Mouse (Mus musculus) splenic B cell, adult 2 months (primary cell): ENCODE measurements around the gene Dbx1.

ENCODE experiments used
- DNase-seq: peaks from one replicate; pipeline ENCODE4 v3.0.0-alpha.2; 2011; ENCODE audit warnings: low read depth, low spot score
- H3K27me3 ChIP-seq: 2 replicates; pipeline ENCODE4 v1.6.1; 2012; ENCODE audit warnings: mild to moderate bottlenecking, low read length, moderate library complexity, mixed read lengths; ENCODE audit not compliant: control insufficient read depth, poor library complexity, insufficient read depth, severe bottlenecking
- H3K36me3 ChIP-seq: 2 replicates; pipeline ENCODE4 v1.6.1; 2012; ENCODE audit warnings: mild to moderate bottlenecking, low read length, moderate library complexity, mixed read lengths; ENCODE audit not compliant: control insufficient read depth, poor library complexity, insufficient read depth, severe bottlenecking

Gene Dbx1

GRCm38 (mm10) chr7:49636491-49637115 lies at the start of gene Dbx1:
Dbx1 (minus strand) TSS chr7:49636849.
- H3K27me3 ChIP-seq = no peaks in the 10 kb centered on the region; the same call in none of the 2 replicates
- H3K36me3 ChIP-seq = no peaks in the 10 kb centered on the region
- DNase-seq = no peak

DNA sequence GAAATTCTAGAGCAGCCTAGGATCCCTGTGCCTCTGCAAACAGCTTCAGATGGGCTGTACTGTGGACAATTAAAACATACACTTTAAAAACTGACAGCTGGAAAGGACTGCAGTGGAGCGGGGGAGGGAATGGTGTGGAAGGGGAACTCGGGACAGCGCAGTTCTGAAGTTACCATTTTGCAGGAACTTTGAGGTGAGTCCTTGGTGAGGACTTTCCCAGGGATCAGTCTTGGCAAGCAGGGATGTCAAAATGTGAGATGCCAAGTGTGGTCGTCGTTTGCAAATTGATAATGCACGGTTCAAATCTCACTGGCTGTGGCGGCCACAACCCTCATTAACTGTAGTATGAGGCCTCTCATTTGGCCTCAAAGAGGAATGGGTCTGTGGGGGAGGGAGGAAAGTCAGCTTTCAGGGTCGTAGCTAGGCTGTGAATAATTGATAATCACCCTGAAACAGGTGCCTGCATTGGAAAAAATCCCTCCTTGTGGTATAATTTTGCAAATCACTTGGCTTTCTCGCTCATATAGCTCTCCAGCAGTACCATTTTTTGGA lies 42.3 kb upstream of the Dbx1 start:
- no peak for DNase-seq
- no peaks in the 10 kb centered on the region; the same call in 1 of the 2 replicates for H3K27me3 ChIP-seq
- no peaks in the 10 kb centered on the region for H3K36me3 ChIP-seq

DNA sequence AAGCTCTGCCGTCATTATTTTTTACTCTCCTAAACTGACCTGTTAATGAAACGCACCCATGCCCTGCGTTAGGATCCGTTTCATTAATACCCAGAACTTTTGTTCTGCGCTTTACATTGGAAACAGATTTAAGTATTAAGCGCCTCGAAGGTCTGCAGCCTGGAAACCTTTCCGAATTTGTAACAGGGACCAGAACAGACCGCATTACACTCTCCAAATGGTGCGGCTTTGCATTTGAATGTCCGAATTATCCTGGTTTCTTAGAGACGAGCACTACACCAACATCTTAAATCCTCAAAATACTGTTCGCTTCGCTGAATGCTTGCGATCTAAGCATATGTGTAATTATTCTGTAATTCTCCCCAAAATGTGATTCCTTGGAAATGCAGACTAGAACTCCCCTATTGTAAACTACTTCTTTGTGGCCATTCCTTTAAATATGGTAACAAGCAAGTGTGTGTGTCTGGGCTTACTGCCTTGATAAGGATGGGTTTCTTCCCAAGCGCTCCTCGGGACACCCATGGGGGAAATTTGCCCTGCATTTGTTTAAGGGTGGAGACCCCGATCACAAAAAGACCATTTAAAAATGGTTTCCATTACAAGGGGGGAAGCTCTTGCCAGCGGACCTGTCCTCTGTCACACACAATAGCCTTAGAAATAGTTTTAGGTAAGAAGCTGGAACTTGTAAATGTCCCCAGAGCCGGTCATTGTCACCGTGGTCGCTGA lies 41.6 kb upstream of the Dbx1 start:
- Histone ChIP-seq H3K27me3 (no peaks in the 10 kb centered on the region; the same call in 1 of the 2 replicates), H3K36me3 (no peaks in the 10 kb centered on the region)
- no peak for DNase-seq

- H3K27me3 ChIP-seq = no peaks in the 10 kb centered on the region; the same call in 1 of the 2 replicates
- no peaks in the 10 kb centered on the region for H3K36me3 ChIP-seq
- DNase-seq = no peak
These were observed 40.5 kb upstream of the Dbx1 start for GRCm38 (mm10) chr7:49677166-49677565.

DNA sequence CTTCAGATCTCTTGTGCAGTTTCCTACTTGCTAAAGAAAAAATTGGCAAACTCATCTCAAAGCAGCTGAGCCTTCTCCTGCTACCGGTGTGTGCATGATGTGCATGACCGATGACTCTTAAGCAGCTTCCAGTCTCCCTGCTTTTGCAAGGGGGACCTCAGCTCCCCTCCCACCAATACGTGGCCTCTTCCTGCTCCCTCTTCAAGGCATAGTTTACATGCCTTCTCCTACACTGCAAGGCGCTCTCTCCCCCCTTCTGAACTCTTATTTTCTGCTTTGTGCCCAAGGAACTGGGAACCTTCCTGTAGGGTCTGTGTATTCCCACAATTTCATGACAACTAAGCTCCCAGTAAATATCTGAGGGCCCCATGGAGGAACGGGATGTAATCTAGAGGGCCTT lies 40.0 kb upstream of the Dbx1 start:
- no peak for DNase-seq
- no peaks in the 10 kb centered on the region for H3K36me3 ChIP-seq

DNA sequence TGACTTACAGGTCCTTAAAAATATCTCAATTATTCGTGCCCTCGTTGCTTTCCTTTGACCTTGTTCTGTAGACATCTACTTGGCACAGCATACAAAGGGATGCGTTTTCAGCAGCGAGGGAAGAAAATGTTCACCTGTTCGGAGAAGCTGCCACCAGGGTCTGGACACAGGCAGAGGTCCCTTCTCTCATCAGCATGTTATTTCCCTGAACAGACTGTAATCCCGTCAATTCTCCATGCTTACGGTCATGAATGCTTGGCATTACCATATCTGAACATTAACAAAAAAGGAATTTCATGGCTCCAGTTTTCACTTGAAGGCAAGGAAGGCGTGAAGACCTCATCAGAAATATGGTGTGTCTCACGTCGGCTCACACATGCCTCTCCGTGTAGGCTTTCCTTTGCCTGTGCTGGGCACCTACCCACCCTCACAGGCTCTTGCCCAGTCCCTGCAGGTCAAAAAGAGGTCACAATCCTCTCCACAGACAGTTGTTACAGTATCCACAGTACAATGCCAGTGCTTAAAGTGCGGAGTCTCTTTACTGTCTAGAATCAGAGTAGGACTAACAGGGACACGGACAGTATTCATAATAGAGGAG lies 31.7 kb upstream of the Dbx1 start:
- H3K36me3 ChIP-seq = no peaks in the 10 kb centered on the region
- no peaks in the 10 kb centered on the region for H3K27me3 ChIP-seq
- DNase-seq = no peak

More for the DNA sequence above, 40.0 kb upstream of the Dbx1 start:
- H3K27me3 ChIP-seq = no peaks in the 10 kb centered on the region; the same call in 1 of the 2 replicates

- DNase-seq = no peak
- Histone ChIP-seq H3K27me3 (no peaks in the 10 kb centered on the region), H3K36me3 (no peaks in the 10 kb centered on the region)
These were observed 26.9 kb upstream of the Dbx1 start for GRCm38 (mm10) chr7:49663575-49663974.

GRCm38 (mm10) chr7:49662492-49663026 lies 25.9 kb upstream of the Dbx1 start:
- Histone ChIP-seq H3K27me3 (no peaks in the 10 kb centered on the region), H3K36me3 (no peaks in the 10 kb centered on the region)
- DNase-seq = no peak

- H3K27me3 ChIP-seq = no peaks in the 10 kb centered on the region
- DNase-seq = no peak
- H3K36me3 ChIP-seq = no peaks in the 10 kb centered on the region
These were observed 25.3 kb upstream of the Dbx1 start for GRCm38 (mm10) chr7:49661811-49662491.

GRCm38 (mm10) chr7:49640709-49641305 lies 4.2 kb upstream of the Dbx1 start:
- no peaks in the 10 kb centered on the region; the same call in none of the 2 replicates for H3K27me3 ChIP-seq
- no peak for DNase-seq
- H3K36me3 ChIP-seq = no peaks in the 10 kb centered on the region

GRCm38 (mm10) chr7:49639864-49640708 lies 3.4 kb upstream of the Dbx1 start:
- no peaks in the 10 kb centered on the region; the same call in none of the 2 replicates for H3K27me3 ChIP-seq

DNA sequence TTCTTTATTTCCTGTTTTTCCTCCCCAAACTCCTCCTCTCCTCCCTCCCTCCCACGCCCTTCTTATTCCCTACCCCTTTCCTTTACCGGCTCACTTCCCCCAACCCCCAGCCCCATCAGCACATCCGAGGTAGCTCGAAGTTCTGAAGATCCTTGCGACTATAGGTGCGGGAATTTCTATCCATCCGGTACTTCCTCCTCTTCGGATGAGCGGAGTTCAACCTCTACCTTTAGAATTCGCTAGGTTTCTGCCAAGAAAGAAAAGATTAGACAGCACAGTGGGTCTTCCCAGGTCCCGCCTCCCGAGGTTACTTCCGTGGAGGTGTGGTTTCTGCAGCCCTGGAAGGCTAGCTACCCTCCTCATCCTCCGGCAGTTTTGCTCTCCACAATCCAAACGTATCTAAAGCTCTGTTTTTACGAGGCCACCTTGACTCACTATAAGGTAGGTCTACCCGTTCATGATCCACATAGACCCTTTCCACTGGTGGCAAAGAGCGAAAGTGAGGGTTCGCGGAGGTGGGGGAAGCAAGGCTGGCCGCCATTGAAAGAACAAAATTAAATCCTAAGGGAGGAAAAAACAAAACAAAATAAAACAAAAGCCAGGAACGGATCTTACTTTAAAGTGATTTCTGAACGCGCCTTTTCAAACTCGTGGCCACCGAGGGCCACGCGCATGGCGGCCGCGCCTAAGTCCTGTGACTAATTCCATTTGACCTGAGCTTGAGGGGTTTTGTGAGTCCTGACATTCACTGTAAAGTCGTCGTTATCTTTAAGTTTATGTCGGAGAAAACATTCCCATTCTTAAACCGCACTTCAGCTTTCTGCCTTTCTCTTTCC lies 2.5 kb upstream of the Dbx1 start:
- no peaks in the 10 kb centered on the region for H3K36me3 ChIP-seq
- H3K27me3 ChIP-seq = no peaks in the 10 kb centered on the region; the same call in none of the 2 replicates
- no peak for DNase-seq

More at GRCm38 (mm10) chr7:49639864-49640708, 3.4 kb upstream of the Dbx1 start:
- DNase-seq = no peak
- H3K36me3 ChIP-seq = no peaks in the 10 kb centered on the region
